ENCODE assay signal across 15 mouse cellular contexts in the genomic region with DNA sequence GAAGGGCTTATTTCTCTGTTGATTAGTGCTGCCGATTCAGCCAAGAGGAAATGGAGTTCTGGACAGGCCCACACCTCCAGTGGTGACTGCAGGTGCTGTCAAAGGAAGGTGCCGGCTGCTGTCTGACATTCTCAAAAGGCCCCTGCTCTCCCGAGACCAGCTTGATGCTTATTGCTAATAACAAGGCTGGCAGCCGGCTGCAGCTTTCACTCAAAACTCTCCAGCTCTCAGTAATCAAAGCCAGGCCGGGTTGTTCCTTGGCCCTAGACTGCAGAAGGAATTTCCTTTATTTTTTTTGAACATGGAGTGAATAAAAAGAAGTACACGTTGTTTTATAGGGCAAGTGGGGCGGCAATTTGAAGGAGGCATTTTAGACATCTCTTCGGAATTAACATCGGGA. TPM values are rescaled to one million over a fixed set of nuclear protein-coding genes. Genes with fewer than 3 reads are reported as not detected.
DNase-seq lines count a peak whose midpoint lies in the region; ATAC-seq lines count a peak whose summit lies in the region.
"Had no signal": no experiment of that assay in that cellular context is flagged by ENCODE, and none has a peak within 500 bp of the region (broad histone marks: within the 10 kb centered on the region; RNA-seq: fewer than 3 reads in every experiment).

No protein-coding gene starts in this region.

- no peaks in the 10 kb centered on the region for H3K9me3 ChIP-seq in embryonic facial prominence, embryonic 10.5 days
- H3K9me3 ChIP-seq: G1E; kidney, embryonic 15.5 days had no signal

- H3K36me3 ChIP-seq in embryonic facial prominence, embryonic 10.5 days (replicated peaks) = no peaks in the 10 kb centered on the region
- H3K36me3 ChIP-seq: G1E; kidney, embryonic 15.5 days had no signal

- peaks cover 76% of the 10 kb centered on the region for H3K27me3 ChIP-seq in embryonic facial prominence, embryonic 10.5 days (replicated peaks; ENCODE audit: low read depth, poor library complexity, severe bottlenecking)

- ATAC-seq in cerebellum, adult (ENCODE audit: insufficient number of reproducible peaks, low FRiP score, low TSS enrichment) = 0 out of 2 replicates have a peak, but pooled peaks have one; percentile 20
- no peak for ATAC-seq in inflammation-experienced regulatory T-cells, adult 6 months

- 46% methylated on average over 9 of the region's 9 CpGs for WGBS in embryonic facial prominence, embryonic 10.5 days

- H3K4me1 ChIP-seq in embryonic facial prominence, embryonic 10.5 days = peaks cover 19% of the 10 kb centered on the region
- H3K4me1 ChIP-seq: kidney, embryonic 15.5 days had no signal

- no peak overlapping the region for H3K4me3 ChIP-seq in embryonic facial prominence, embryonic 10.5 days
- H3K4me3 ChIP-seq: kidney, embryonic 15.5 days had no signal

- DNase-seq in cerebellum, postnatal 4 days (ENCODE audit: low spot score in 2 of 2) = no peak
- peak; percentile 10 to 18 for DNase-seq in layer of hippocampus, postnatal 10 days (ENCODE audit: low spot score in 2 of 2)
- DNase-seq in layer of hippocampus, adult 11-12 months (ENCODE audit: low spot score) = no peak
- peak; percentile 62 for DNase-seq in embryonic facial prominence, embryonic 10.5 days (ENCODE audit: low spot score)
- DNase-seq in lung, postnatal 25 days (ENCODE audit: low spot score) = peak; percentile 16
- no peak for DNase-seq in adrenal gland, adult 2 months
- DNase-seq: liver had no signal

- H3K27ac ChIP-seq in embryonic facial prominence, embryonic 10.5 days (replicated peaks) = no peak overlapping the region
- H3K27ac ChIP-seq: kidney, embryonic 15.5 days had no signal

RNA-seq across cellular contexts. Expression of a gene that starts 18.1 kb away (rescaled TPM):
- total RNA-seq in layer of hippocampus, postnatal 10 days (2021) = not detected
- not detected in 2 replicates for polyA plus RNA-seq in embryonic facial prominence, embryonic 10.5 days (2016; fragmentation: Nextera tagmentation; extraction: Ambion mirVana)
- total RNA-seq in adrenal gland, adult 2 months (2021) = not detected
- not detected in 2 replicates for polyA plus RNA-seq in adrenal gland, adult 2 months (2012; rRNA removed)
- not detected for polyA plus RNA-seq in inflammation-experienced regulatory T-cells, adult 6 months (2017; shearing (Covaris generic))
- total RNA-seq: G1E; granulocyte monocyte progenitor cell, adult 5-6 weeks; megakaryocyte, adult 5-6 weeks had no signal
- polyA plus RNA-seq: G1E; kidney, embryonic 15.5 days; neural tube, embryonic 14.5 days; spleen, adult 2 months had no signal

RNA-seq across cellular contexts. Expression of a gene that starts 21.3 kb away (rescaled TPM):
- total RNA-seq in layer of hippocampus, postnatal 10 days (2021) = not detected
- not detected in 2 replicates for polyA plus RNA-seq in embryonic facial prominence, embryonic 10.5 days (2016; fragmentation: Nextera tagmentation; extraction: Ambion mirVana)
- total RNA-seq in adrenal gland, adult 2 months (2021) = not detected
- polyA plus RNA-seq in adrenal gland, adult 2 months (2012; rRNA removed) = not detected in 2 replicates
- polyA plus RNA-seq in inflammation-experienced regulatory T-cells, adult 6 months (2017; shearing (Covaris generic)) = not detected
- total RNA-seq: G1E; granulocyte monocyte progenitor cell, adult 5-6 weeks; megakaryocyte, adult 5-6 weeks had no signal
- polyA plus RNA-seq: G1E; kidney, embryonic 15.5 days; neural tube, embryonic 14.5 days; spleen, adult 2 months had no signal

RNA-seq across cellular contexts. Expression of a gene that starts 24.5 kb away (rescaled TPM):
- total RNA-seq in layer of hippocampus, postnatal 10 days (2021) = not detected
- polyA plus RNA-seq in embryonic facial prominence, embryonic 10.5 days (2016; fragmentation: Nextera tagmentation; extraction: Ambion mirVana) = not detected in 2 replicates
- not detected for total RNA-seq in adrenal gland, adult 2 months (2021)
- polyA plus RNA-seq in adrenal gland, adult 2 months (2012; rRNA removed) = not detected in 2 replicates
- polyA plus RNA-seq in inflammation-experienced regulatory T-cells, adult 6 months (2017; shearing (Covaris generic)) = not detected
- total RNA-seq: G1E; granulocyte monocyte progenitor cell, adult 5-6 weeks; megakaryocyte, adult 5-6 weeks had no signal
- polyA plus RNA-seq: G1E; kidney, embryonic 15.5 days; neural tube, embryonic 14.5 days; spleen, adult 2 months had no signal

RNA-seq across cellular contexts. Expression of a gene that starts 27.7 kb away (rescaled TPM):
- not detected for total RNA-seq in layer of hippocampus, postnatal 10 days (2021)
- polyA plus RNA-seq in embryonic facial prominence, embryonic 10.5 days (2016; fragmentation: Nextera tagmentation; extraction: Ambion mirVana) = not detected in 2 replicates
- total RNA-seq in adrenal gland, adult 2 months (2021) = not detected
- not detected in 2 replicates for polyA plus RNA-seq in adrenal gland, adult 2 months (2012; rRNA removed)
- polyA plus RNA-seq in inflammation-experienced regulatory T-cells, adult 6 months (2017; shearing (Covaris generic)) = not detected
- total RNA-seq: G1E; granulocyte monocyte progenitor cell, adult 5-6 weeks; megakaryocyte, adult 5-6 weeks had no signal
- polyA plus RNA-seq: G1E; kidney, embryonic 15.5 days; neural tube, embryonic 14.5 days; spleen, adult 2 months had no signal

RNA-seq across cellular contexts. Expression of a gene that starts 30.8 kb away (rescaled TPM):
- not detected for total RNA-seq in layer of hippocampus, postnatal 10 days (2021)
- not detected in 2 replicates for polyA plus RNA-seq in embryonic facial prominence, embryonic 10.5 days (2016; fragmentation: Nextera tagmentation; extraction: Ambion mirVana)
- total RNA-seq in adrenal gland, adult 2 months (2021) = not detected
- polyA plus RNA-seq in adrenal gland, adult 2 months (2012; rRNA removed) = not detected in 2 replicates
- not detected for polyA plus RNA-seq in inflammation-experienced regulatory T-cells, adult 6 months (2017; shearing (Covaris generic))
- total RNA-seq: G1E; granulocyte monocyte progenitor cell, adult 5-6 weeks; megakaryocyte, adult 5-6 weeks had no signal
- polyA plus RNA-seq: G1E; kidney, embryonic 15.5 days; neural tube, embryonic 14.5 days; spleen, adult 2 months had no signal

Comparison
In these comparisons a context has a peak if more than half of its experiments do, and no peak if none do; other contexts are left out.
1. DNase-seq: peak in layer of hippocampus, postnatal 10 days (2 of 2), embryonic facial prominence, embryonic 10.5 days (single experiment) and lung, postnatal 25 days (single experiment); none in cerebellum, postnatal 4 days (0 of 2), layer of hippocampus, adult 11-12 months (single experiment) and adrenal gland, adult 2 months (single experiment).